13 mouse cellular contexts compared by ENCODE assay signal in the genomic region with DNA sequence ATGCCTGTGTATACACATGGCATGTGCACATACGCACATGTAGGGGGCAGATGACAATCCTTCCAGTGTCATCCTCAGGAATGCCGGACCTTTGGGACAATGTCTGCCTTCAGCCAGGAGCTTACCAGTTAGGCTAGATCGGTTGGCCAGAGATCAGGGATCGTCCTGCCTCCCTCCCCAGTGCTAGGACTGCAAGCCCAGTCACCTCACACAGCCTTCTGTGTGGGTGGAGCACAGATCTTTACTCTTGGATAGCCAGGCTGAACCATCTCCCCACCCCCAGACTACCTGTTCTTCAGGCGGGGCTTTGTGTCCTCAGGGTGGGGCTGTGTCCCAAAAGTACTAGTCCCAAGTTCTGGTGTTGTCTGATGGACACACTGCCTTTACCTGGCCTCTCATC. TPM values are rescaled to one million over a fixed set of nuclear protein-coding genes. Genes with fewer than 3 reads are reported as not detected.
DNase-seq lines count a peak whose midpoint lies in the region; ATAC-seq and TF ChIP-seq lines count a peak whose summit lies in the region.
"Had no signal": no experiment of that assay in that cellular context is flagged by ENCODE, and none has a peak within 500 bp of the region (broad histone marks: within the 10 kb centered on the region; RNA-seq: fewer than 3 reads in every experiment).

No protein-coding gene starts in this region.

- no peaks in the 10 kb centered on the region for H3K36me3 ChIP-seq in heart, adult 2 months (ENCODE audit: control insufficient read depth, insufficient read depth, low read length)
- H3K36me3 ChIP-seq in megakaryocyte, embryonic 14.5 days (replicated peaks; ENCODE audit: low read length) = no peaks in the 10 kb centered on the region
- no peaks in the 10 kb centered on the region for H3K36me3 ChIP-seq in hindbrain, embryonic 14.5 days (replicated peaks; ENCODE audit: control insufficient read depth, insufficient read depth)
- no peaks in the 10 kb centered on the region for H3K36me3 ChIP-seq in stomach, embryonic 15.5 days
- H3K36me3 ChIP-seq: limb, embryonic 13.5 days had no signal

- H3K4me1 ChIP-seq in heart, adult 2 months (ENCODE audit: control insufficient read depth, insufficient read depth, low read length) = peaks cover 28% of the 10 kb centered on the region
- peaks cover 68% of the 10 kb centered on the region for H3K4me1 ChIP-seq in megakaryocyte, embryonic 14.5 days
- peaks cover 25% of the 10 kb centered on the region for H3K4me1 ChIP-seq in hindbrain, embryonic 14.5 days (replicated peaks; ENCODE audit: control insufficient read depth, insufficient read depth, low read length)
- H3K4me1 ChIP-seq in stomach, embryonic 15.5 days = peaks cover 29% of the 10 kb centered on the region

- intact Hi-C loops in heart, adult 2 months (cut with DNase I) = no loop called here

- 25% methylated on average over 5 of the region's 5 CpGs for WGBS in heart, adult 2 months
- 71% methylated on average over 5 of the region's 5 CpGs for WGBS in hindbrain, embryonic 14.5 days
- 55% methylated on average over 5 of the region's 5 CpGs for WGBS in stomach, embryonic 15.5 days

- no peak overlapping the region; the same call in 1 of the 2 replicates for H3K9ac ChIP-seq in heart, adult 2 months (ENCODE audit: low read depth, low read length)
- no peak overlapping the region for H3K9ac ChIP-seq in hindbrain, embryonic 14.5 days
- H3K9ac ChIP-seq in stomach, embryonic 15.5 days = no peak overlapping the region
- H3K9ac ChIP-seq: limb, embryonic 13.5 days had no signal

- H3K27me3 ChIP-seq in heart, adult 2 months (ENCODE audit: control insufficient read depth, insufficient read depth, low read length) = no peaks in the 10 kb centered on the region
- peaks cover 2% of the 10 kb centered on the region for H3K27me3 ChIP-seq in megakaryocyte, embryonic 14.5 days (replicated peaks)
- H3K27me3 ChIP-seq in hindbrain, embryonic 14.5 days (ENCODE audit: control insufficient read depth, insufficient read depth, low read length) = no peaks in the 10 kb centered on the region
- no peaks in the 10 kb centered on the region for H3K27me3 ChIP-seq in stomach, embryonic 15.5 days (replicated peaks)
- H3K27me3 ChIP-seq: limb, embryonic 13.5 days had no signal

- H3K27ac ChIP-seq in heart, adult 2 months = peak overlapping the region; percentile 78
- H3K27ac ChIP-seq in hindbrain, embryonic 14.5 days = peak overlapping the region; percentile 72; the same call in 1 of the 2 replicates
- peak overlapping the region; percentile 80; the same call in 1 of the 2 replicates for H3K27ac ChIP-seq in stomach, embryonic 15.5 days

- TF ChIP-seq CTCF in heart, adult 2 months (IDR thresholded peaks at IDR 0.05) = no peak

- H3K79me2 ChIP-seq in heart, adult 2 months (replicated peaks; ENCODE audit: control insufficient read depth, insufficient read depth, low read length) = no peaks in the 10 kb centered on the region

- TF ChIP-seq POLR2A in heart, adult 2 months (IDR thresholded peaks at IDR 0.05; ENCODE audit: insufficient read depth, low read depth, low read length) = no peak

- no peak overlapping the region for H3K4me3 ChIP-seq in heart, adult 2 months
- peak overlapping the region; percentile 64 for H3K4me3 ChIP-seq in megakaryocyte, embryonic 14.5 days (replicated peaks)
- no peak overlapping the region for H3K4me3 ChIP-seq in hindbrain, embryonic 14.5 days (replicated peaks; ENCODE audit: low read length)
- H3K4me3 ChIP-seq in stomach, embryonic 15.5 days (replicated peaks) = no peak overlapping the region
- H3K4me3 ChIP-seq: limb, embryonic 13.5 days; myocyte had no signal

- no peak for ATAC-seq in megakaryocyte, adult 5-6 weeks (ENCODE audit: poor library complexity, severe bottlenecking)
- ATAC-seq in hindbrain, embryonic 14.5 days (ENCODE audit: low FRiP score) = no peak
- no peak for ATAC-seq in stomach, embryonic 15.5 days (ENCODE audit: insufficient read depth, low FRiP score, low read depth)

- TF ChIP-seq EP300 in heart, adult 2 months (IDR thresholded peaks at IDR 0.05; ENCODE audit: insufficient read depth, low read depth, low read length) = no peak

- H3K4me2 ChIP-seq in hindbrain, embryonic 14.5 days (replicated peaks) = no peak overlapping the region
- H3K4me2 ChIP-seq in stomach, embryonic 15.5 days = no peak overlapping the region
- H3K4me2 ChIP-seq: limb, embryonic 13.5 days had no signal

- H3K9me3 ChIP-seq in megakaryocyte, embryonic 14.5 days = no peaks in the 10 kb centered on the region
- no peaks in the 10 kb centered on the region for H3K9me3 ChIP-seq in hindbrain, embryonic 14.5 days (ENCODE audit: control insufficient read depth, low read length)
- H3K9me3 ChIP-seq in stomach, embryonic 15.5 days = no peaks in the 10 kb centered on the region
- H3K9me3 ChIP-seq: limb, embryonic 13.5 days had no signal

- DNase-seq in heart, adult 2 months = no peak
- no peak for DNase-seq in heart, adult 8-10 months (ENCODE audit: low spot score)
- DNase-seq in hindbrain, embryonic 14.5 days (ENCODE audit: low spot score) = no peak
- DNase-seq in ovary, postnatal 14 days (ENCODE audit: low spot score) = no peak
- DNase-seq in right cerebral cortex, adult 2 months (ENCODE audit: low spot score in 2 of 2) = no peak
- DNase-seq: B cell, adult 2 months; cerebellum, adult 9-10 months had no signal

RNA-seq across cellular contexts. Expression of a gene that starts 13.6 kb away (rescaled TPM):
- total RNA-seq in heart, adult 2 months (2021) = under 1 TPM; 0.43 to 0.47 TPM
- polyA plus RNA-seq in heart, adult 2 months (2012; rRNA removed) = 0.73 and 1.7 TPM in 2 replicates
- total RNA-seq in heart, adult 8-10 months (2022) = 1 to 10 TPM in 1 of 4 experiments, under 1 TPM in 3; 0.14 to 2.5 (median 0.49) TPM
- polyA plus RNA-seq in megakaryocyte, embryonic 14.5 days (2012; ENCODE audit: insufficient read depth, low replicate concordance) = 4.8 TPM in 1 of 2 replicates, not detected in the other
- 108 and 116 TPM in 2 replicates for total RNA-seq in megakaryocyte, adult 5-6 weeks (2015)
- total RNA-seq in megakaryocyte, adult 5-6 weeks (2017) = 111 and 112 TPM in 2 replicates
- 0.14 and 0.17 TPM in 2 replicates for polyA plus RNA-seq in hindbrain, embryonic 14.5 days (2014; fragmentation: Nextera tagmentation; extraction: Ambion mirVana)
- 1.6 TPM in 2 replicates for polyA plus RNA-seq in stomach, embryonic 15.5 days (2015; fragmentation: Nextera tagmentation; extraction: Ambion mirVana)
- polyA plus RNA-seq: forebrain, embryonic 11.5 days; myocyte had no signal

RNA-seq across cellular contexts. Expression of a gene that starts 38.0 kb away (rescaled TPM):
- total RNA-seq in heart, adult 2 months (2021) = 10 to 100 TPM; 29.5 to 45.1 TPM
- 13.3 and 16.3 TPM in 2 replicates for polyA plus RNA-seq in heart, adult 2 months (2012; rRNA removed)
- 10 to 100 TPM; 35.4 to 43.7 (median 39.9) TPM for total RNA-seq in heart, adult 8-10 months (2022)
- polyA plus RNA-seq in megakaryocyte, embryonic 14.5 days (2012; ENCODE audit: insufficient read depth, low replicate concordance) = 9.4 and 13.8 TPM in 2 replicates
- total RNA-seq in megakaryocyte, adult 5-6 weeks (2015) = 21.2 and 21.5 TPM in 2 replicates
- 43.2 and 66.3 TPM in 2 replicates for total RNA-seq in megakaryocyte, adult 5-6 weeks (2017)
- 37.7 and 39.5 TPM in 2 replicates for polyA plus RNA-seq in hindbrain, embryonic 14.5 days (2014; fragmentation: Nextera tagmentation; extraction: Ambion mirVana)
- 39.3 and 45.5 TPM in 2 replicates for polyA plus RNA-seq in stomach, embryonic 15.5 days (2015; fragmentation: Nextera tagmentation; extraction: Ambion mirVana)

RNA-seq across cellular contexts. Expression of a gene that starts 50.7 kb away (rescaled TPM):
- 10 to 100 TPM; 42.6 to 50.9 TPM for total RNA-seq in heart, adult 2 months (2021)
- polyA plus RNA-seq in heart, adult 2 months (2012; rRNA removed) = 19.5 and 21.8 TPM in 2 replicates
- total RNA-seq in heart, adult 8-10 months (2022) = 10 to 100 TPM; 37.5 to 52.5 (median 45.0) TPM
- 42.4 and 114 TPM in 2 replicates for polyA plus RNA-seq in megakaryocyte, embryonic 14.5 days (2012; ENCODE audit: insufficient read depth, low replicate concordance)
- total RNA-seq in megakaryocyte, adult 5-6 weeks (2015) = 3.0 and 4.4 TPM in 2 replicates
- 0.77 and 3.6 TPM in 2 replicates for total RNA-seq in megakaryocyte, adult 5-6 weeks (2017)
- polyA plus RNA-seq in hindbrain, embryonic 14.5 days (2014; fragmentation: Nextera tagmentation; extraction: Ambion mirVana) = 12.9 and 13.4 TPM in 2 replicates
- 8.2 and 9.3 TPM in 2 replicates for polyA plus RNA-seq in stomach, embryonic 15.5 days (2015; fragmentation: Nextera tagmentation; extraction: Ambion mirVana)
